Mouse (Mus musculus): Measurements from ENCODE around the gene Tomm40l. TPM values are rescaled to one million over a fixed set of nuclear protein-coding genes. Genes with fewer than 3 reads are reported as not detected.
"Not testable (repeated sequence)": the region's sequence is repeated elsewhere in the genome, so short reads cannot be mapped to it uniquely, and the experiment has no call there.

The Tomm40l gene
- polyA plus RNA-seq, 1 experiment from 2014 or later = 32.4 TPM

DNA sequence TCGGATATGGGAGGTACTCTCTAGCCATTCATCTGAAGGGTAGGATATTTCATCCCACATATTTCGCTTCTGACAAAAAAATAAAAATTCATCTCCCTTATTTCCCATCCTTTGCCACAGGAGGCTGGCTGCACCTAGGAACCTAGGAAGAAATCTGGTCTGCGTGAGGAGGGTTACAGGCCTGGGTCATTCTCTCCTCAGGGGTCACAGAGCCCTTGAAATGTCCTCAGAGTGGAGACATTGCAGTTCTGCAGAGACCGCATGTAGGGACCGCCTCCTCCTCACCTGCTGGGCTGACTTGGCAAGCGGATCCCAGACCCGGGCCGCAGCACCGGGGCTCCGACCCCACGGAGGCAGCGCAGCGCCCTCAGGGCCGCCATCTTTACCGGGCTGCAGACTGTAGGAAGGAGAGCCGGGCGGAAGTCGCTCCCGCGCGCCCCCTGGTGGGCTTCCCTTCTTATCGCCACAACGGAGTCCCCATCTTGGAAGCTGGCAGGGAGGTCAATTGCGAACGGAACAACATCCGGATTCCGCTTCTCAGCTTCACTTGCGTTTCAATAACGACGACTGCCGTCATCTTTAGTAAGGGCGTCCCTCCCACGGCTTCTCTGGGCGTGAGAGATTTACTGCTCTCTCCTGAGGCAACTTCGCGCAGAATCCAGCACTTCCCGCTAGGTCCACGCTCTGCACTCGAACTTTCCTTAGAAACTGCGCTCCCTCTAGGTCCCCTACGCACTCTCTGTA is 24.6 kb upstream of the Tomm40l start:
- Histone ChIP-seq H3K4me2 (ENCODE audit: low read length) (peak overlapping the region; percentile 75), H3K36me3 (ENCODE audit: insufficient read depth, low read length) (peaks cover 18% of the 10 kb centered on the region; the same call in 1 of the 2 replicates), H3K4me3 (replicated peaks; ENCODE audit: low read depth, low read length) (peak overlapping the region; percentile 87), H3K9me3 (replicated peaks; ENCODE audit: low read length) (no peaks in the 10 kb centered on the region), H3K27me3 (ENCODE audit: insufficient read depth, low read length) (no peaks in the 10 kb centered on the region), H3K4me1 (replicated peaks; ENCODE audit: insufficient read depth, low read length) (peaks cover 29% of the 10 kb centered on the region), H3K27ac (peak overlapping the region; percentile 78), H3K9ac (ENCODE audit: low read depth, low read length) (peak overlapping the region; percentile 93)
- ATAC-seq (replicated peaks; ENCODE audit: low FRiP score, low read depth) (peak; percentile 92), DNase-seq (ENCODE audit: low spot score) (peak; percentile 100)
- under 1% methylated on average over 41 of the region's 41 CpGs for WGBS
- peak; percentile 98 for TF ChIP-seq CTCF (IDR thresholded peaks at IDR 0.05; ENCODE audit: low read depth)

GRCm38 (mm10) chr1:171245353-171245752 is 23.0 kb upstream of the Tomm40l start:
- no peak overlapping the region for H3K4me3 ChIP-seq (replicated peaks; ENCODE audit: low read depth, low read length)
- no peak for TF ChIP-seq CTCF (IDR thresholded peaks at IDR 0.05; ENCODE audit: low read depth)
- H3K4me1 ChIP-seq (replicated peaks; ENCODE audit: insufficient read depth, low read length) = peaks cover 22% of the 10 kb centered on the region
- H3K27me3 ChIP-seq (ENCODE audit: insufficient read depth, low read length) = no peaks in the 10 kb centered on the region
- DNase-seq (ENCODE audit: low spot score) (no peak), ATAC-seq (replicated peaks; ENCODE audit: low FRiP score, low read depth) (no peak)
- no peak overlapping the region for H3K9ac ChIP-seq (ENCODE audit: low read depth, low read length)
- no peak overlapping the region for H3K4me2 ChIP-seq (ENCODE audit: low read length)
- WGBS = 86% methylated on average over 8 of the region's 8 CpGs
- H3K27ac ChIP-seq = no peak overlapping the region
- H3K36me3 ChIP-seq (ENCODE audit: insufficient read depth, low read length) = peaks cover 26% of the 10 kb centered on the region; the same call in 1 of the 2 replicates
- H3K9me3 ChIP-seq (replicated peaks; ENCODE audit: low read length) = no peaks in the 10 kb centered on the region

DNA sequence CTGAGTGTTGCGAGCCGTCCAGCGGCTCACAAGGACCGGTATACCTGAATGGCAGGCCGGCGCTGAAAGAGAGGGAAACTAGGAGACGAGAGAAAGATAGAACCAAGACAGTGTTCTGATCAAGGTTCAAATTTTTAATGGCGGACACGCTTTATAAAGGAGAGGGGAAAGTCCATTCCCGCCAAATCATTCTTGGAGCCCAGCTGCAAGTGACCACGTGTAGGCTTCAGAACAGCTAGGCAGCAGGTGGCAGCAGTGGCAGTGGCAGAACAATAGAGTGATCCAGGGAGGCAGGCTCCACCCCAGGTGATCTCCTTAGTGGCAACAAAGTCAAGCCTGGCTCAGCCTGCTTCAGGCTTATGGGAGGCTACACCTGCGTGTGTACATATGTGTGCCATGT is 19.6 kb upstream of the Tomm40l start:
- not testable (repeated sequence) for H3K9ac ChIP-seq (ENCODE audit: low read depth, low read length); H3K27ac ChIP-seq; ATAC-seq (replicated peaks; ENCODE audit: low FRiP score, low read depth); DNase-seq (ENCODE audit: low spot score); H3K4me2 ChIP-seq (ENCODE audit: low read length); H3K4me3 ChIP-seq (replicated peaks; ENCODE audit: low read depth, low read length); H3K27me3 ChIP-seq (ENCODE audit: insufficient read depth, low read length); H3K9me3 ChIP-seq (replicated peaks; ENCODE audit: low read length)
- 85% methylated on average over 12 of the region's 12 CpGs for WGBS
- Histone ChIP-seq H3K36me3 (ENCODE audit: insufficient read depth, low read length) (peaks cover 52% of the 10 kb centered on the region), H3K4me1 (replicated peaks; ENCODE audit: insufficient read depth, low read length) (peaks cover 11% of the 10 kb centered on the region)
- TF ChIP-seq CTCF (IDR thresholded peaks at IDR 0.05; ENCODE audit: low read depth) = peak; percentile 33; the same call in 1 of the 2 replicates

- no peaks in the 10 kb centered on the region for H3K27me3 ChIP-seq (ENCODE audit: insufficient read depth, low read length)
- no peak for TF ChIP-seq CTCF (IDR thresholded peaks at IDR 0.05; ENCODE audit: low read depth)
- H3K9ac ChIP-seq (ENCODE audit: low read depth, low read length) = no peak overlapping the region
- peaks cover 59% of the 10 kb centered on the region for H3K36me3 ChIP-seq (ENCODE audit: insufficient read depth, low read length)
- WGBS = 78% methylated on average over 10 of the region's 10 CpGs
- DNase-seq (ENCODE audit: low spot score) (no peak), ATAC-seq (replicated peaks; ENCODE audit: low FRiP score, low read depth) (no peak)
- no peaks in the 10 kb centered on the region for H3K9me3 ChIP-seq (replicated peaks; ENCODE audit: low read length)
- peaks cover 7% of the 10 kb centered on the region for H3K4me1 ChIP-seq (replicated peaks; ENCODE audit: insufficient read depth, low read length)
- no peak overlapping the region for H3K4me3 ChIP-seq (replicated peaks; ENCODE audit: low read depth, low read length)
- peak overlapping the region; percentile 71 for H3K27ac ChIP-seq
- H3K4me2 ChIP-seq (ENCODE audit: low read length) = no peak overlapping the region
Measured at GRCm38 (mm10) chr1:171240911-171241310, 18.6 kb upstream of the Tomm40l start.

GRCm38 (mm10) chr1:171239992-171240744 is 17.9 kb upstream of the Tomm40l start:
- Histone ChIP-seq H3K4me3 (replicated peaks; ENCODE audit: low read depth, low read length) (no peak overlapping the region), H3K4me1 (replicated peaks; ENCODE audit: insufficient read depth, low read length) (0 out of 2 replicates have a peak, but pooled peaks cover 3% of the 10 kb centered on the region), H3K9me3 (replicated peaks; ENCODE audit: low read length) (no peaks in the 10 kb centered on the region), H3K36me3 (ENCODE audit: insufficient read depth, low read length) (peaks cover 60% of the 10 kb centered on the region), H3K4me2 (ENCODE audit: low read length) (no peak overlapping the region; the same call in 1 of the 2 replicates), H3K9ac (ENCODE audit: low read depth, low read length) (no peak overlapping the region), H3K27ac (peak overlapping the region; percentile 71), H3K27me3 (ENCODE audit: insufficient read depth, low read length) (no peaks in the 10 kb centered on the region)
- ATAC-seq (replicated peaks; ENCODE audit: low FRiP score, low read depth) (0 out of 2 replicates have a peak, but pooled peaks have one; percentile 41), DNase-seq (ENCODE audit: low spot score) (peak; percentile 89)
- no peak for TF ChIP-seq CTCF (IDR thresholded peaks at IDR 0.05; ENCODE audit: low read depth)
- WGBS = 42% methylated on average over 15 of the region's 15 CpGs

GRCm38 (mm10) chr1:171238463-171238862 is 16.1 kb upstream of the Tomm40l start:
- Histone ChIP-seq H3K4me3 (replicated peaks; ENCODE audit: low read depth, low read length) (no peak overlapping the region), H3K4me2 (ENCODE audit: low read length) (no peak overlapping the region), H3K9me3 (replicated peaks; ENCODE audit: low read length) (no peaks in the 10 kb centered on the region), H3K27ac (no peak overlapping the region), H3K9ac (ENCODE audit: low read depth, low read length) (no peak overlapping the region), H3K27me3 (ENCODE audit: insufficient read depth, low read length) (no peaks in the 10 kb centered on the region), H3K4me1 (replicated peaks; ENCODE audit: insufficient read depth, low read length) (0 out of 2 replicates have a peak, but pooled peaks cover 3% of the 10 kb centered on the region), H3K36me3 (ENCODE audit: insufficient read depth, low read length) (peaks cover 75% of the 10 kb centered on the region)
- peak; percentile 84 for TF ChIP-seq CTCF (IDR thresholded peaks at IDR 0.05; ENCODE audit: low read depth)
- ATAC-seq (replicated peaks; ENCODE audit: low FRiP score, low read depth) (no peak), DNase-seq (ENCODE audit: low spot score) (peak; percentile 54)
- 67% methylated on average over 14 of the region's 14 CpGs for WGBS
